Mouse (Mus musculus) testis, adult 2 months (tissue): Measurements from ENCODE around the gene Carm1.

Experiments used
- CTCF ChIP-seq: fragments of 200-500 bp; IDR thresholded peaks from 2 replicates; pipeline ENCODE4 v1.5.1; 2012; ENCODE audit warnings: low read depth, mild to moderate bottlenecking, inconsistent platforms, low read length, moderate library complexity; ENCODE audit not compliant: control insufficient read depth, insufficient read depth, insufficient replicate concordance
- POLR2A ChIP-seq: fragments of 200-500 bp; IDR thresholded peaks from 2 replicates; pipeline ENCODE4 v1.6.1; 2012; ENCODE audit warnings: low read depth, mild to moderate bottlenecking, inconsistent platforms, low read length, moderate library complexity; ENCODE audit not compliant: control insufficient read depth

DNA sequence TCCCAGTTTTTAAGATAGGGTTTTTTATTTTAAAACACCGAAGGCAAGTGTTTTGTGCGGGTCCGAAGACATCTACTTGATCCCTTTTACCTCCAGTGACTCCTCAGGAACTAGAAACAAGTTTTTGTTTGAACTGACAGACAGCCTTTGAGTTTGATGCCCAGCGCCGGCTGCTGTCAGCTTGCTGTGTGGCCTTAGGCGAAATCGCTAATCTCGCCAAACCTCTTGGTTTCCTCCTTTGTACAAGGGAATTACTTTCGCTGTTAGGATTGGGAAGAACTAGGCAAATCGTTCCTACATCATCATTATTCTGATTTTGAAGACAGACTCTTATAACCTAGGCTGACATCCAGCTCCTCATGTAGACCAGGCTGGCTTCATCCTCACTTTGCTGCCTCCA lies 70.4 kb downstream of the Carm1 start:
- no peak for TF ChIP-seq CTCF
- no peak for TF ChIP-seq POLR2A
